Mouse (Mus musculus) kidney, adult 2 months (tissue): ENCODE data around the gene Gm11127. TPM values are rescaled to one million over a fixed set of nuclear protein-coding genes. Genes with fewer than 3 reads are reported as not detected.

ENCODE experiments used
- DNase-seq: peaks from one replicate; pipeline ENCODE4 v3.0.0; 2021
- H3K27ac ChIP-seq: fragments of 200-500 bp; 2 replicates; pipeline ENCODE4 v1.5.1; 2012; ENCODE audit warnings: low read depth, low read length, control low read depth, inconsistent platforms; ENCODE audit not compliant: insufficient read depth
- H3K27me3 ChIP-seq: fragments of 200-500 bp; replicated peaks from 2 replicates; pipeline ENCODE4 v1.6.1; 2012; ENCODE audit warnings: mild to moderate bottlenecking, moderate library complexity, low read length, inconsistent platforms; ENCODE audit not compliant: control insufficient read depth, insufficient read depth
- H3K36me3 ChIP-seq: fragments of 200-500 bp; 2 replicates; pipeline ENCODE4 v1.6.1; 2012; ENCODE audit warnings: mild to moderate bottlenecking, moderate library complexity, low read length, inconsistent platforms; ENCODE audit not compliant: control insufficient read depth, insufficient read depth
- H3K4me1 ChIP-seq: fragments of 200-500 bp; 2 replicates; pipeline ENCODE4 v1.6.1; 2011; ENCODE audit warnings: low read length; ENCODE audit not compliant: control insufficient read depth, insufficient read depth
- H3K4me3 ChIP-seq: fragments of 200-500 bp; 2 replicates; pipeline ENCODE4 v1.5.1; 2011; ENCODE audit warnings: mild to moderate bottlenecking, low read depth, low read length, control low read depth; ENCODE audit not compliant: insufficient read depth
- CTCF ChIP-seq: fragments of 200-500 bp; conservative IDR thresholded peaks from 2 replicates; pipeline ENCODE4 v1.5.1; 2011; ENCODE audit warnings: low read depth, mild to moderate bottlenecking, control low read depth, low read length, moderate library complexity, mixed read lengths; ENCODE audit not compliant: insufficient read depth, insufficient read length
- POLR2A ChIP-seq: fragments of 200-500 bp; IDR thresholded peaks from one replicate; pipeline ENCODE4 v1.6.1; 2011; ENCODE audit warnings: low read depth, low read length, control low read depth
- WGBS: fragments of 180-500 bp; shearing (Covaris S2); methylation state at CpG from one replicate; pipeline ENCODE4 v1.1.7; 2018; 5-methylcytosine and 5-hydroxymethylcytosine counted together
- polyA plus RNA-seq: library from polyadenylated mRNA; depleted of rRNA; stranded (reverse); fragments of >200 nt; gene quantifications from 2 replicates; pipeline ENCODE4 v1.2.3, GENCODE M21; 2012

Gene Gm11127
- polyA plus RNA-seq, 1 experiment = 14.8 TPM

DNA sequence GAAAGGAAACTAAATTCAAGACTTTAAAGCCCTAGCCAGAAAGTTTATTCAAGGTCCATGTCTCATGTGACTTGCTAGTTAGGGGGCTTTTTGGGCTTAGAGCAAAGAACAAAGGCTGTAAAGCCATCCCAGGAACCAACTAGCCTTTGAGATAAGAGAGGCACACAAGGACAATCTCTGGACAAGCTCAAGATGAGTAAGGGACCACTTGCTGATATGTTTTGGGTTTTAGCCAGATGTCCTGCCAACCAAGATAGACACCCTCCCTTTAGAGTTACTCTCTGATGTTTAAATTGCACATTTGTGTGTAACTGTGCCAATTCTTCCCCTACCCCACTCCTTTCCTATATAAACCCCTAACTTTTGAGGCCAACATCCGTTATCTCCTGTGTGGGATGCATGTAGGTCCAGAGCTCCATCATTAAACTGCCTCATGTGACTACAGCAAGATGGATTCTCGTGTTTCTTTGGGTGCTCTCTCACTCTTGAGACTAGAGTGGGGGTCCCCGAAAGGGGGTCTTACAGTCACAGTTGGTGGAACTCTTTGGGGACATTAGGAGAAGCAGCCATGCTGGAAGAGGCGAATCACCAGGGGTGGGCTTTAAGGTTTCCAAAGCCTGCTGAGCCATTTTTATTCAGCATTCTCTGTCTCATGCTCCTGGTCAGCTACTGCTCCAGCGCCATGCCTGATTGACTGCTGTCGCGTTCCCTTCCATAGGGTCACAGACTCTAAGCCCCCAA, 29.1 kb downstream of the Gm11127 start:
- TF ChIP-seq CTCF (no peak), POLR2A (no peak)
- 79% methylated on average over 7 of the region's 7 CpGs for WGBS
- Histone ChIP-seq H3K4me3 (no peak overlapping the region), H3K4me1 (no peaks in the 10 kb centered on the region), H3K27ac (no peak overlapping the region), H3K36me3 (no peaks in the 10 kb centered on the region), H3K27me3 (no peaks in the 10 kb centered on the region)
- DNase-seq = no peak

DNA sequence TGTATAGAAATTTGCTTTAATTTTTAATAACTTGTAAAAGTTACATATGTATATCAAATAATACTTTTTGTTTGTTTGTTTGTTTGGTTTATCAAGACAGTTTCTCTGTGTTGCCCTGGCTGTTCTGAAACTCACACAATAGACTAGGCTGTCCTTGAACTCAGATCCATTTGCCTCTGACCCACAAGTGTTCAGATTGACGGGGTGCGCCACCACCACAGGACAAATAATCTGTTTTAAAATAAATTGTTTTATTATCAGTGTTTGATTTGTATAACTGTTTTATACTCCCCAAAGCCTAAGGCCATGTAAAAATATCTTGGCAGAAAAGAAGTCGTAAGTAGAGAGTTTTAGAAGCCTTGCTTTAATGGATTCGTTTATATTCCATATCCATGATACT, 30.5 kb downstream of the Gm11127 start:
- Histone ChIP-seq H3K36me3 (no peaks in the 10 kb centered on the region), H3K27me3 (no peaks in the 10 kb centered on the region), H3K4me3 (no peak overlapping the region), H3K27ac (no peak overlapping the region), H3K4me1 (no peaks in the 10 kb centered on the region)
- 88% methylated on average over 4 of the region's 4 CpGs for WGBS
- DNase-seq = no peak
- TF ChIP-seq CTCF (no peak), POLR2A (no peak)

DNA sequence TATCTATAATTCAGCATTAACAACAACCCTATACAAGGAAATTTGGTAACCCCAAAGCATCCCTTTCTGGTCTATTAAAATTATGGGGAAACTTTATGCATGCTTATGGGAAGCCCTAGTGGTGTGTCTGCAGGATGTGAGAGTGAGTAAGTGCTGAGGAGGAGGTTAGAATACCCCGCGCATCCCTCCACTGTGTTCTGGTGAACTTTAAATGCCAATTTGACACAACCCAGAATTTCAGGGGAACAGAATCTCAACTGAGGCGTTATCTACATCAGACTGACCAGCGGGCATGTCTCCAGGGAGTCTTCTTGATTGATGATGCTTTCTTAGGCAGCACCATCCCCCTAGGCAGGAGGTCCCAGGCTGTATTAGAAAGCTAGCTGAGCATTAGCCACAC, 32.3 kb downstream of the Gm11127 start:
- H3K36me3 ChIP-seq = no peaks in the 10 kb centered on the region
- 72% methylated on average over 4 of the region's 4 CpGs for WGBS
- H3K4me1 ChIP-seq = no peaks in the 10 kb centered on the region; the same call in 1 of the 2 replicates
- TF ChIP-seq CTCF = no peak
- no peak for TF ChIP-seq POLR2A
- H3K27me3 ChIP-seq = no peaks in the 10 kb centered on the region
- DNase-seq = no peak
- H3K4me3 ChIP-seq = no peak overlapping the region
- H3K27ac ChIP-seq = no peak overlapping the region

DNA sequence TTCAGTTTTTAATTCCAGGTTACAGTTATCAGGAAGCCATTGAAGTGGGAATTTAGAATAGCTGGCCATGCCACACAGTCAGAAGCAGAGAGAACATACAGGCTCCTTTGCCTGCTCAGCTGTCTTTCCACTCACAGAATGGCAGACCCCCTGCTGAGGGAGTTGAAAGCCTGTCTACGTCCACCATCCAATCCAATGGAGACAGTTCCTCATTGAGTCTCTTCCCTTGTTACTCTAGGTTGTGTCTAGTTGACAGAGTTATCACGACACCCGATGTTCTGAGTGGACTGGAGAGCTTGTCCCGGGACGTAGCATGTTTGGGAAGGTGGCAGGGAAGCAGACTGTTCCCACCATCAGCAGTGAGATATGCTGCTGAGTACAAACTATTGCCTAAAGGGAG, 33.0 kb downstream of the Gm11127 start:
- 84% methylated on average over 5 of the region's 5 CpGs for WGBS
- H3K36me3 ChIP-seq = no peaks in the 10 kb centered on the region
- H3K4me1 ChIP-seq = no peaks in the 10 kb centered on the region; the same call in 1 of the 2 replicates
- no peak overlapping the region for H3K27ac ChIP-seq
- no peak for DNase-seq
- H3K27me3 ChIP-seq = no peaks in the 10 kb centered on the region
- TF ChIP-seq POLR2A (no peak), CTCF (no peak)
- H3K4me3 ChIP-seq = no peak overlapping the region

DNA sequence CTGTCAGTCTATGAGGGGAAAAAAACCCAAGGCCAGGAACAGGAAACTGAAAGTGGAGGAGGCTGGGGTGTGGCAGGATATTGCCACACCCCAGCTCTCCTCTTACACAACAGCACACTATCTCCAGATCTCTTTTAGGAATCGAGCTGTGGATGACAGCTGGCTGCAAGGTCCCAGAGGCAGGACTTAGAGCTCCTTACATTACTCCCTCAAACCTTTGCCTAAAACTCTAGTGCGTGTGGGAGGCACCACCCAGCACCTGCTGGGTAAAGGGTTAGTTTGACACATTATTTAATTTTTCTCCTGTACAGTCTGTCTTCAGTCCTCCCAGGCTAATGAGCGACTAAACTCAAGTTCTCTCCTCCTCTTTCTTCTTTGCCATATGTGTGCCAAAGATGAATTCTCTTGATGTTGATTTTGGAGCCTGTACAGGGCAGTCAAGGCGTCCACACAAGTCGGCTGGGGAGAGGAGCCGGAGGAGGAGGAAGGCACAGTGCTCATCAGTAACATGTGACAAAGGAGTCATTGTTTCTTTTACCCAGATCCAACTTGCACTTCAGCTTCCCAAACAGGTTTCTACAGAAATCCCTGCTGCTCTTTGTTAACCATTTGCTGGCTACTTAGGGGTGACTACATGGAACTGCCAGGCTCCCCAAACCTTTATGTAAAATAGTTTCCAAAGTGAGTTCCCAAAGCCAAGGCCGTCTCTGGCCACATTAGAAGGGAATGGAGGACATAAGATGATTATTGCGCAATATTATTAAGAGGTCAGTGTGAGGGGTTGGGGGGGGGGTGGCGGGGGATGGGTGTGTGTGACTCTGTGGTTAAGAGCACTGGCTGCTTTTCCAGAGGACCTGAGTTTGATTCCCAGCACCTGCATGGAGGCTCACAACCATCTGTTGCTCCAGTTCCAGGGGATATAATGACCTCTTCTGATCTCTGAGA, 34.2 kb downstream of the Gm11127 start:
- H3K4me1 ChIP-seq = no peaks in the 10 kb centered on the region; the same call in 1 of the 2 replicates
- peak; percentile 73 for DNase-seq
- 43% methylated on average over 9 of the region's 9 CpGs for WGBS
- H3K27me3 ChIP-seq = no peaks in the 10 kb centered on the region
- H3K4me3 ChIP-seq = no peak overlapping the region
- H3K36me3 ChIP-seq = no peaks in the 10 kb centered on the region
- TF ChIP-seq POLR2A = no peak
- H3K27ac ChIP-seq = peak overlapping the region; percentile 71

DNA sequence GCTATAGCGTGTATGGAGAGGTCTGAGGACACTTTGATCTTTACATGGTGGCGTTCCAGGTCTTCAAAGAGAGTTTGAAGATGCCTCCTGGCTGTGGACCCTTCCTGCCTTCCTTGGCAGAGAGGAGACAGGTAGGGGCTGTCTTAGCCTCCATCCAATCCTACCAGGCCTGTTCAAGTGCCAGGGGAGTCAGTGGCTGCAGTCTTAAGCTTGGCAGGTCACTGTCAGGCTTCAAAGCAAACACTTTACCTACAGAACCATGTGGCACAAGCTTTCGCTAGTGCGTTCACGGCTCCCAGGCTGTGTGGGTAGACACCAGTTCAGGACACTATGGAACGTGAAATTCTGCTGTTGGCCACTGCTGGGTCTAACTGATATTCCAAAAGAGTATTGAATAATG, 35.2 kb downstream of the Gm11127 start:
- H3K4me1 ChIP-seq = no peaks in the 10 kb centered on the region; the same call in 1 of the 2 replicates
- no peak for TF ChIP-seq POLR2A
- no peak for TF ChIP-seq CTCF
- no peaks in the 10 kb centered on the region for H3K36me3 ChIP-seq
- H3K27ac ChIP-seq = peak overlapping the region; percentile 4; the same call in 1 of the 2 replicates
- WGBS = 93% methylated on average over 6 of the region's 6 CpGs
- no peak overlapping the region for H3K4me3 ChIP-seq
- DNase-seq = no peak
- no peaks in the 10 kb centered on the region for H3K27me3 ChIP-seq

DNA sequence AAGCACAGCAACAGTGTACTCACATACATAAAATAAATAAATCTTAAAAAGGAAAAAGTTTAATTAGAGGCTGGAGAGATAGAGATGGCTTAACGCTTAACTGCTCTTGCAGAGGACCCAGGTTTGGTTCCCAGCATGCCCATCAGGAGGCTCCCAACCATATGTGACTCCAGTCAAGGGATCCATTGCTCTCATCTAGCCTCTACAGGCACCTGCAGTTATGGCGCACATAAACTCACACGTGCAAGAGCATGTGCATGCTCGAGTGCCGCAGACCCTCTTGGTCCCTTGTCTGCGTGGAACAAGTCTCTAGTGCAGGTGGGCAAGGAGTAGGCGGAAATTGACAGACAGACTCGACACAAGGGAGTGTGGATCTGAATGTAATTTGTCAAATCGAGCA, 36.1 kb downstream of the Gm11127 start:
- H3K36me3 ChIP-seq = no peaks in the 10 kb centered on the region
- no peak for DNase-seq

More for the DNA sequence above, 36.1 kb downstream of the Gm11127 start:
- Histone ChIP-seq H3K27ac (no peak overlapping the region), H3K4me1 (no peaks in the 10 kb centered on the region; the same call in 1 of the 2 replicates), H3K27me3 (no peaks in the 10 kb centered on the region), H3K4me3 (no peak overlapping the region)
- TF ChIP-seq CTCF (no peak), POLR2A (no peak)
- 93% methylated on average over 9 of the region's 9 CpGs for WGBS
